Mouse (Mus musculus): Measurements from ENCODE around the gene Nup50. TPM values are rescaled to one million over a fixed set of nuclear protein-coding genes. Genes with fewer than 3 reads are reported as not detected.
A peak's percentile ranks its signal among the peaks of the same experiment; 100 is the strongest.

Gene Nup50
- polyA plus RNA-seq, 1 experiment = 17.7 TPM

DNA sequence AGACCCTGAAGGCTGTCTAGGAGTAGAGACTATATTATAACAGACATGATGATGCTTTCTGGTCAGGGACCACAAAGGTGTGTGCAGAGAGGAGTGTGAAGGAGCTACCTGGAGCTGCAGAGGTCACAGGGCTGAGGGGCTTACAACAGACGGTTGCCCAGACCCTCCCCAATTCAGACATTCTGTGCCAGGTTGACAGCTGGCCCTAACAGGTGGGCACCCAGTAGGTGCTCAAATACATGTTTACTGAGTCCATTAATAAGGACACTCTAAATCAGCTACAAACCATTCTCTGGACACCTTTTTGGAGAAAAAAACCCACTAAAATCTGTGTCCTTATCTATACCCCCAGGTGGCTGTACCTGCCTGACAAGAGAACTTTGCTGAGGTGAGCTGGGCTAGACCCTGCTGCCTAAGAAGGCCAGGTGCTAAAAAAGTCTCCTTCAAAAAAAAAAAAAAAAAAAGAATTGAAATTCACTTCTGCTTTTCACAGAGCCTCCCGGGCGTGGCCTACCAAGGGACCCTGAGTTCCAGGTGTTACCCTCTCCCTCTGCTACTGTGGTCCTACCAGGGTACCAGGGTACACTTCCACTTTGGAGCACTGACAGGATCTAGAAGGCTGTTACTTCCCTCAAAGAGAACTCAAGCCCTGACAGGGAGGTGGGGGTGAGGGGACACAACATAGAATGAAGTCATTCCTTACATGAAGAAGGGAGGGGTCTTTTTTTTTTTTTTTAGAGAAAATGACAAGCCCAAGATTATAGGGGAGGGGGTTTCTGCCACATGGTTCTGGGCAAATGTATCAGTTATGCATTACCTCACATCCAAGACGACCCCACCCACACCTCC lies 63.2 kb downstream of the Nup50 start:
- Histone ChIP-seq H3K4me3 (ENCODE audit: control insufficient read depth, insufficient read depth, low read length) (no peak overlapping the region), H3K4me1 (replicated peaks; ENCODE audit: control insufficient read depth, insufficient read depth, low read length) (peaks cover 16% of the 10 kb centered on the region), H3K36me3 (ENCODE audit: control insufficient read depth, insufficient read depth, low read length) (no peaks in the 10 kb centered on the region), H3K27ac (ENCODE audit: control insufficient read depth, insufficient read depth, low read length) (no peak overlapping the region), H3K27me3 (ENCODE audit: control insufficient read depth, insufficient read depth, low read length) (no peaks in the 10 kb centered on the region; the same call in 1 of the 2 replicates)
- no peak for TF ChIP-seq POLR2A (IDR thresholded peaks at IDR 0.05; ENCODE audit: control insufficient read depth, extremely low read depth, insufficient read depth, low read length, poor library complexity)
- no peak for TF ChIP-seq CTCF (IDR thresholded peaks at IDR 0.05; ENCODE audit: borderline replicate concordance, control insufficient read depth, extremely low read depth, insufficient read depth, low read length, poor library complexity)
- WGBS = 37% methylated on average over 4 of the region's 4 CpGs
- DNase-seq = no peak

DNA sequence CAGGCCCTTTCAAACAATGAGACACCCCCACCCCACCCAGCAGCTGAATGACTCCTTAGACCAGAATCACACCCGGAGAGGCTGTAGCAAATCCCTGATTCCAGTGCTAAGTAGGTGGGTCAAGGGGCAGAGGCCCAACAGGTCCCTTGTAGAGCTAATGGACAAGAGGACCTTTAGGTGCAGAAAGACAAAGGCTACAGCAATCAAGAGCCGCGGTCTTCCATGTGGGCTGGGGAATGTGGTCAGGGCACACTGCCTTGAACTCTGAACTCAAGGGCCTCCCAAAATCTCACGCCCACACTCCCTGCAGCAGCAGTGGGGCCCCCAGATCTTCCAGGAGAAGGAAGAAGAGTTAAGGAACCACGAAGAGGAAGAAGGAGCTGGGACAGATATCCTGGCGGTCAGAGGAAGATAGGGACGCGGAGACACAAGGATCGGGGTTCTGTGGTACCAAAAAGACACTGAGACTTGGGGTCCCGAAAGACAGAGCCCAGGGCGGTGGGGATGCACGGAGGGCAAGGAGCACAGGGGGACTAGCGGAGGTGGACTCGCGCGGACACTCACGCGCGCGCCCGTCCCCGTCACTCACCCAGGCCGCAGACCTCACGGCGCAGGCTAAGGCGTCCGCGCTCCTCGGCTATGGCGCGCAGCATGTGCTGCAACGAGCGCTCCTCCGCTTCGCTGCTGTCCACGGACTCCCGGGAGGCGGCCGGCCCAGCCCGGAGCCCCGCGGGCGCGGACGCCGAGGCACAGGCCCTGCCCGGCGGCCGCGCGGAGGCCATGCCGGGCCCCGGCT lies 64.0 kb downstream of the Nup50 start:
- Histone ChIP-seq H3K4me3 (ENCODE audit: control insufficient read depth, insufficient read depth, low read length) (peak overlapping the region; percentile 51), H3K27me3 (ENCODE audit: control insufficient read depth, insufficient read depth, low read length) (no peaks in the 10 kb centered on the region; the same call in 1 of the 2 replicates), H3K27ac (ENCODE audit: control insufficient read depth, insufficient read depth, low read length) (no peak overlapping the region), H3K36me3 (ENCODE audit: control insufficient read depth, insufficient read depth, low read length) (no peaks in the 10 kb centered on the region), H3K4me1 (replicated peaks; ENCODE audit: control insufficient read depth, insufficient read depth, low read length) (peaks cover 16% of the 10 kb centered on the region)
- DNase-seq = peak; percentile 37
- WGBS = 2% methylated on average over 52 of the region's 53 CpGs
- TF ChIP-seq POLR2A (IDR thresholded peaks at IDR 0.05; ENCODE audit: control insufficient read depth, extremely low read depth, insufficient read depth, low read length, poor library complexity) (no peak), CTCF (IDR thresholded peaks at IDR 0.05; ENCODE audit: borderline replicate concordance, control insufficient read depth, extremely low read depth, insufficient read depth, low read length, poor library complexity) (no peak)

DNA sequence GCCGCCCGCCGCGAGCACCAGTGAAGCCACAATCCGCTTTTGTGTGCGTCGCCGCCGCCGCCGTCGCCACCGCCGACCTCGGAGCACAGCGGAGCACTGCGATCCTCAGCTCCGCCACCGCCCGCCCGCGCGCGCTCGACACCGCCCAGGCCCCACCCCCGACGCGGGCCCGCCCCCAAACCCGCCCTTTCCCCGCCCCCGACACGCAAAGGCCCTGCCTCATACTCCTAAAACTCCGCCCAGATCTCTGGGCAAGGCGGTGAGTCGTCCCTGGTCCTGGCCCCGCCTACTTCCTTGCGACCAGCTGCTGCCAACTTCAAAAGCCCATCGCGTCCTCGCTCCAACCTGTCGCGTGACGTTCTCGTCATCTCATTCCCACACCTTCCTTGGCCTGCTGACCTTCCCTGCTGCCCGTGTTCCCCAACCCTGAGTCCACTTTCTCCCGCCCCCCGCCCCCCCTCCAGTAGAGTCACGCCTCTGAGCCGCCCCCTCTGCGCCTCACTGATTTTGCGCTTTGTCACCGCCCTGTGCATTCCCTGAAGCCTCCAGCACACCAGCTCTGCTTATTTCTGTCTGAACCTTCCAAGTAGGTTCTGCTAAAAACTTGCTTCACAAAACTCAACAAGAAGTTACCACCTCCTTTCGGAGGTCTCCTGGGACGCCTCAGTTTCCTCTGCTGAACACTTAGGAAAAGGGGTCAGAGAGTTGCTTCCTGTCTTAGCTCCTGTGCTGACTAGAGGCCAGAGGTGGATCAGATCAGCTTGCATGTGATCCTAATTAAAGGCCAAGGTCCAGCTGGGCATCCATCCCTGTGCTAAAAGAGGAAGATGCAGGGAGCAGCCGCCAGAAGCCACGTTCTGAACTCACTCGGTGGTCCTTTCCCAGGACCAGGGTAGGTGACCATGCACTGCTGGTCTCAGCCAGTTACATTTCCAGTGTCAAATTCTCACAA lies 64.9 kb downstream of the Nup50 start, which contains the start of gene 5031439G07Rik:
Gene 5031439G07Rik (minus strand): TSS at position 678 of the 952 bp plus-strand sequence.
- Histone ChIP-seq H3K27ac (ENCODE audit: control insufficient read depth, insufficient read depth, low read length) (no peak within 1 kb of the TSS), H3K4me3 (ENCODE audit: control insufficient read depth, insufficient read depth, low read length) (peak within 1 kb of the TSS; percentile 51), H3K4me1 (replicated peaks; ENCODE audit: control insufficient read depth, insufficient read depth, low read length) (peaks cover 16% of the 10 kb centered on the region), H3K27me3 (ENCODE audit: control insufficient read depth, insufficient read depth, low read length) (no peaks in the 10 kb centered on the region; the same call in 1 of the 2 replicates), H3K36me3 (ENCODE audit: control insufficient read depth, insufficient read depth, low read length) (no peaks in the 10 kb centered on the region)
- TF ChIP-seq CTCF (IDR thresholded peaks at IDR 0.05; ENCODE audit: borderline replicate concordance, control insufficient read depth, extremely low read depth, insufficient read depth, low read length, poor library complexity) = no peak
- peak; percentile 59; the same call in 1 of the 2 replicates for TF ChIP-seq POLR2A (IDR thresholded peaks at IDR 0.05; ENCODE audit: control insufficient read depth, extremely low read depth, insufficient read depth, low read length, poor library complexity)
- 4% methylated on average over 57 of the region's 59 CpGs for WGBS
- DNase-seq = peak; percentile 92

- no peaks in the 10 kb centered on the region for H3K36me3 ChIP-seq (ENCODE audit: control insufficient read depth, insufficient read depth, low read length)
- H3K27me3 ChIP-seq (ENCODE audit: control insufficient read depth, insufficient read depth, low read length) = no peaks in the 10 kb centered on the region; the same call in 1 of the 2 replicates
- H3K27ac ChIP-seq (ENCODE audit: control insufficient read depth, insufficient read depth, low read length) = no peak overlapping the region
- H3K4me1 ChIP-seq (replicated peaks; ENCODE audit: control insufficient read depth, insufficient read depth, low read length) = peaks cover 12% of the 10 kb centered on the region
- H3K4me3 ChIP-seq (ENCODE audit: control insufficient read depth, insufficient read depth, low read length) = no peak overlapping the region
- TF ChIP-seq CTCF (IDR thresholded peaks at IDR 0.05; ENCODE audit: borderline replicate concordance, control insufficient read depth, extremely low read depth, insufficient read depth, low read length, poor library complexity) = no peak
- TF ChIP-seq POLR2A (IDR thresholded peaks at IDR 0.05; ENCODE audit: control insufficient read depth, extremely low read depth, insufficient read depth, low read length, poor library complexity) = no peak
- 95% methylated on average over 3 of the region's 3 CpGs for WGBS
- no peak for DNase-seq
Measured at GRCm38 (mm10) chr15:84989098-84989497, 65.9 kb downstream of the Nup50 start.

GRCm38 (mm10) chr15:84989771-84990170 lies 66.6 kb downstream of the Nup50 start:
- Histone ChIP-seq H3K27me3 (ENCODE audit: control insufficient read depth, insufficient read depth, low read length) (no peaks in the 10 kb centered on the region; the same call in 1 of the 2 replicates), H3K4me1 (replicated peaks; ENCODE audit: control insufficient read depth, insufficient read depth, low read length) (peaks cover 12% of the 10 kb centered on the region), H3K36me3 (ENCODE audit: control insufficient read depth, insufficient read depth, low read length) (no peaks in the 10 kb centered on the region), H3K4me3 (ENCODE audit: control insufficient read depth, insufficient read depth, low read length) (no peak overlapping the region), H3K27ac (ENCODE audit: control insufficient read depth, insufficient read depth, low read length) (no peak overlapping the region)
- TF ChIP-seq POLR2A (IDR thresholded peaks at IDR 0.05; ENCODE audit: control insufficient read depth, extremely low read depth, insufficient read depth, low read length, poor library complexity) (no peak), CTCF (IDR thresholded peaks at IDR 0.05; ENCODE audit: borderline replicate concordance, control insufficient read depth, extremely low read depth, insufficient read depth, low read length, poor library complexity) (no peak)
- no peak for DNase-seq
- WGBS = 92% methylated on average over 7 of the region's 7 CpGs

Other genes starting within 250 kb of the Nup50 start
- 11.8 and 16.0 TPM in 2 replicates for gene Arhgap8, start 203.4 kb upstream of the Nup50 start, polyA plus RNA-seq (2012; rRNA removed)
- gene Phf21b, start 67.4 kb upstream of the Nup50 start, polyA plus RNA-seq (2012; rRNA removed) = 2.7 and 3.0 TPM in 2 replicates
- 1.0 and 1.3 TPM in 2 replicates for gene Gm29666, start 3.4 kb upstream of the Nup50 start, polyA plus RNA-seq (2012; rRNA removed)
- 15.9 and 19.6 TPM in 2 replicates for gene 5031439G07Rik, start 65.1 kb downstream of the Nup50 start, polyA plus RNA-seq (2012; rRNA removed)
- 2.8 and 4.7 TPM in 2 replicates for gene Upk3a, start 93.7 kb downstream of the Nup50 start, polyA plus RNA-seq (2012; rRNA removed)
- gene Fam118a, start 105.5 kb downstream of the Nup50 start, polyA plus RNA-seq (2012; rRNA removed) = 6.8 TPM in 2 replicates
- 0.24 TPM in 1 of 2 replicates, not detected in the other for gene Smc1b, start 208.6 kb downstream of the Nup50 start, polyA plus RNA-seq (2012; rRNA removed)
- gene Ribc2, start 208.7 kb downstream of the Nup50 start, polyA plus RNA-seq (2012; rRNA removed) = 0.09 and 0.19 TPM in 2 replicates